Mouse (Mus musculus) heart, postnatal 4 days (tissue): ENCODE data around the gene Adgrd1. TPM values are rescaled to one million over a fixed set of nuclear protein-coding genes. Genes with fewer than 3 reads are reported as not detected.

ENCODE experiments used
- DNase-seq: peaks from one replicate; pipeline ENCODE4 v3.0.0; 2021
- total RNA-seq, 2 experiments: library from RNA; stranded (reverse); gene quantifications; 2 replicates each; pipeline ENCODE4 v1.2.3; 2021

Gene Adgrd1
- total RNA-seq, result 1 to 10 TPM; 6.2 to 6.5 TPM

DNA sequence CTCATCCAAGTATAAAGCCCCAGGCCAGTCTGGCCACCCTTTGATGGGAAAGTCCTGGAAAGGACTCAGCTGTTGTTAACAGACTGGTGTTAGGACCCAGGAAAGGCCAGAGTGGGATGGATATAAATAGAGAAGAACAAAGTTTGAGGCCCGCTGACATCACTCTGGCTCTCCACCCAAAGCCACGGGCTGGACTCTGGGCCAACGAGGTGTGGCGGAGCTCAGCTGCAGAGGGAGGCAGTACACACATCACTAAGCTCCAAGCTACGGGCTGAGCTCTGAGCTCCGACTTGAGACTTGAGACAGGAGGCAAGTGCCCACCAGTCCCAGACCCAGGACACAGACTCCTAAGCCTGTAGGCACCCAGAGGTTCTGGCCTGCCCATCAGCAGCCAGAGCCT, at the start of gene Adgrd1:
Gene Adgrd1 (plus strand): TSS at position 240 of the 400 bp plus-strand sequence.
- peak; percentile 79 for DNase-seq

DNA sequence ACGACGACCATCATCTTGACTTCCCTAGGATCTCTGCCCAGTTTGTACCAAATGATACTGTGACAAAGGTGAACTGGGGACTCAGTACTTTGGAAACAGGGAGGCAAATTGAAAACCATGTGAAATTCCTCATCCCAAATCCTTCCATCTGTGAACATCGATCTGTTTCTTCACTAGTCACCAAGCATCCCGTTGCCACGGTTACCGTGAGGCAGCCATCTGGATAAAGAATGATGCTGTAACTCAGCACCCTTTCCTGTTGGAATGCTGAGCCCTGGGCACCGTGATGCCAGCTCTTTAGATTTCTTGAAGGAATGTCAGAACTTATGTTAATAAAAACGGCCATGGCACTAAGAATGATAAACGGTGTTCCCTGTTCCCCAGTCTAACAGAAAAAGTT, 47.2 kb upstream of the Adgrd1 start:
- no peak for DNase-seq

DNA sequence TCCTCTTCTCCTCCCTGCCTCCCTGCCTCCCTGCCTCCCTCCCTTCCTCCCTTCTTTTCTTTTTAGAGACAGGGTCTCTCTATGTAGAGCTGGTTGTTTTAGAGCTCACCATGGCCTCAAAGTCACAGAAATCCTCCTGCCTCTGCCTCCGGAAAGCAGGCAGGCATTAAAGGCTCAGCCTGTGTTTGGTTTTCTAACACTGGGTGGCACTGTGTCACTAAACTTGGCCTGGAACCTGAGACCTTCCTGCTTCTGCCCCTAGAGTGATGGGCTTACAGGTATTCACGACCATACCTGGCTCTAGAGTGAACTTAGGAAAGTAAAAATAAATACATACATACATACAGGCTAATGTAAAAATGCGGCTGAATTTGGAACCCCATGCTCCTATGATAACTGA, 44.6 kb upstream of the Adgrd1 start:
- no peak for DNase-seq

DNA sequence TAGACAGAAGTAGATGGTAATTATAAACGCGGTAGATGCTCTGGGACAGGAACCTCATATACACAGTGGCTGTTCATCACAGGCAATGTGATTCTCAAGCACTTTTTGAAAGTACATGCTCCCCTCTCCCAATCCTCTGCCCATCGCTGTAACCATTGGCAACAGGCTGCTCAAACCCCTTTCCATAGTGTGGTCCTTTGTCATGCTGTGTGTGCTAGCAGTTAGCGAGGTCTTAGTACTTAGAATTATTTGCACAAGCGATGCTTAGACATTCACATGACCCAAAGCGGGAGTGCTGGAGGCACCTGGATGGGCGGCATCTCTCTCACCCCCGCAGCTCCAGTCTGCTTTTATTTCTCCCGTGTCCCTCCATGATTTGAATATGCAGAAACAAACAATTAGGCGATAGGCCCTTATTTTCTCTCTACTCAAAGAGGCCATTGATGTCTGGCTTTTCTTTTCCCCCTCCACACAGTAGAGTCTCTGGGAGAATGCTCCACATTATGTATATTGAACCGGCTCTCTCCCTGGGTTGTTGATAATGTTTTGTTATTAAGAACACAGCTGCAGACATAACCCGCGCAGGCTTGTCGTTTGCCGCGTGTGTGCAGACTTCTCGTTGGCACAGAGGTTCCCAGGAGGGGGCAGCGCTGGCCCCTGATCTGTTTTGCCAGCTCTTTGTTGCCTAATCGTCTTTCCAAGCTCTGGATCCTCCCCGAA, 43.8 kb upstream of the Adgrd1 start:
- DNase-seq, result no peak

DNA sequence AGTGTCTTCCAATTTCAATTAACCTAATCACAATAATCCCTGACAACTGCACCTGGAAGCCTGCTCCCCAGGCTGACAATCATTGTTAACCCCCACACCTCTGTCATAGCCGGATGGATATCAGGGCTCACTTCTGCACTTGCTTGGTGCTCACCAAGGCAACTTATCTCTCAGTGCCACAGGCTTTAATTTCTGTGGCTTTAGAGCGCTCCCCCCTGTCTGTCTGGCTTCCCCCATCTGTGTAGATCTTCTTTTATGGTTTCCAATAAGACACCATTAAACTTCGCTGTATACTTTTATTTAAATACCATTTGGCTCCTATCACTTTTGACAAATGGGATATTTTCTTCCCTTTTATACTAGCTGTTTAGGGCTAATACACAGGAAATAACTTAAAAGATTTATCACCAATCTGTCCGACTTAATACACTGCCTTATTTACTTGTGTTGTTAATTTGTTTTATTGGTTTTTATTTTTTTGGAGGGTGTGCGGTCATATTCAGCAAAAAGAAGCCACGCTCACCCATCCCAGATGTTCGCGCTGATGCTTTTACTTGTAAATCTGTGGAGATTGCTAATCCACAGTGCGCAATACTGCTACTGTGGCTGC, 41.8 kb upstream of the Adgrd1 start:
- DNase-seq, result no peak

DNA sequence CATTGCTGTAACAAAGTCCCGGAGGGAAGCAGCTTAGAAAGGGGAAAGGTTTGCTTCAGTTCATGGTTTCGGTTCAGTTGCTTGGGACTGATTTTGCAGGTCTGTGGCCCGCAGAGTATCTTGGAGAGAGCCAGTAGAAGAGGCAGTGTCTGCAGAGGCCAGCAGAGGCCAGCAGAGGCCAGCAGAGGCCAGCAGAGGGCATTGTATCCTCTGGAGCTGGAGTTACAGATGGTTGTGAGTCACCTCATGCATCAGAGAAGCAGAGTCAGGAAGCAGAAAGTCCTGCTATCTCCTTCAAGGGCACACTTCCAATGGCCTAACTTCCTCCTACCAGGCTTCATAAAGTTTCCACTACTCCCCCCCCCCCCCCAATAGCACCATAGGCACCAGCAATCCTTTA, 37.4 kb upstream of the Adgrd1 start:
- no peak for DNase-seq

DNA sequence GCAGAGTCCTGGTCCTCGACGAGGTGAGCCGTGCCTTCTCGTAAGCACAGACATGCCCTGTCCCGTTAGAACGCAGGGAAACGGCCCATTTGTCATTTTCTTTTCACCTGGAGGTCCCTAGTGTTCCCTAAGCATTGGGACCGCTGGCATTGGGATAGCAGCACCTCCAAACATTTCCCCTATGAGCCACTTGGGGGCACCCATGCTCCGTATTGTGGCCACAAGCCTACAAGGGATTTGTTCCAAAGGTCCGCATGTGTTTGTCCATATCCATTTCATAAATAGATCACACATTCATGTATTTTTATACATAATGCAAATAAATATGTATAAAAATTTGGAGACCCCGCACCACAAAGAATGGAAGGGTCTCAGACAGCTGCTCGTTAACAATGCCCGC, 35.0 kb upstream of the Adgrd1 start:
- DNase-seq, result peak; percentile 76

DNA sequence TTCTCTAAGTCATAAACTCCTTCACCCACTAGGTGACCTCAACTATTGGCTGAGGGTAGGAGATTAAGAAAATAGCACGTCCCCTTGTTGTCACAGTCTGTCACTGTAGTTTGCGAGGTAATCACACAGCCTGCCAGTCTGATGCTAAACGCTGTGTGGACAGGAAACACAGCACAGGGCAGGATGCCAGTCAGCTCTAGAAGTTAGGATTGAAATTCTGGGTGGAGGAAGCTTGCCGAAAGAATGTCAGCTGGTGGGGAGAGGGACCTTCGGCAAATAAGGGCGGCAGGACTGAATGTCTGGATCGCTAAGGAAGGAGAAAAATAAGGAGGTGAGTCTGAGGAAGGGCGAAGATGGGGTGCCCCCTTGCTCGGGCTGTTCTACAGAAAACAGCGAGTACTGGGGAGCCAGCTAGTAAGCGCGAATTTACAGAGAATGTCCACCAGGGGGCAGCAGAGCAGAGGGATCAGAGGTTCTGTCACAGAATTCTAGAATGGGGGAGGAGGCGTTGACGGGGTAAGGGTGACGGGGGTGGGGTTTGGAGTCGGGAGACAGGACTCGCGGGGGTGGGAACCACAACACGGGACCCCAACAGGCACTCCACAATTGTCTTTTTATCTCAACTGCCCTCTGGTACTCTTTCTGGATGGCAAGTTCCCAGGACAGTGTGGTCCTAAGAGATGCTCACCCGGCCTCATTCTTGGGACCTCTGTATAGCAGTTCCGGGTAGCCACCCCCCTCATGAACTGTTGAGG, 33.3 kb upstream of the Adgrd1 start:
- DNase-seq, result peak; percentile 86

DNA sequence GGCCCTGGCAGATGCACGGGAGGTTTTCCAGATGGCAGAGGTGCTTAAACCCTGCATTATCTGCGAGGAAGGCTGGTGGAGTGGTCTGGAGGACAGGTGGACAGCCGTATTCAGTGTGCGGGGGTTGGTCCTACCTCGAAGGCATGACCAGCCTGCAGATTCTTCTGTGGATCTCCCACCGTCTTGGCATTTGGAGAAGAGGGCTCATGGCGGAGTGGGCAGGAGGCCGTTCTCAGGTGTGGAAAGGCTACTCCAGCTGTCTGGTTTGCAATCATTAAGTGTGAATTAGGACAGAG, 32.8 kb upstream of the Adgrd1 start:
- DNase-seq, result no peak

DNA sequence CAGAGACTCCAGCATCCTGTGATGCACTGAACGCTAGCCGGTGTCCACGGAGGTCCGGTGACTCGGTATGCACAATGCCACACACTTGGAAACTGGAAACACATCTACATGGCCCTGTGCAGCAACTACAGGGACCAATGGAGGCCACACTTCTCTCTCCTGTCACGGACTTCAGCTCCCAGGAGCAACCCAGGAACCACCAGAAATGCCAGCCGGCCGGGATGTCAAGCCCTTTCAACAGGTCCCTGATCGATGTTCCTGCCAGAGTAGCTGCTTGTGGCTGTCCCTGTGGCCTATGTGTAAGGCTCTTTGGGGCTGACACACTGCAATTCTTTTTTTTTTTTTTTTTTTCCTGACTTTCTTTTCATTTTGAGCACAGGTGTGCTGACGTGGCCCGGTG, 32.4 kb upstream of the Adgrd1 start:
- no peak for DNase-seq

DNA sequence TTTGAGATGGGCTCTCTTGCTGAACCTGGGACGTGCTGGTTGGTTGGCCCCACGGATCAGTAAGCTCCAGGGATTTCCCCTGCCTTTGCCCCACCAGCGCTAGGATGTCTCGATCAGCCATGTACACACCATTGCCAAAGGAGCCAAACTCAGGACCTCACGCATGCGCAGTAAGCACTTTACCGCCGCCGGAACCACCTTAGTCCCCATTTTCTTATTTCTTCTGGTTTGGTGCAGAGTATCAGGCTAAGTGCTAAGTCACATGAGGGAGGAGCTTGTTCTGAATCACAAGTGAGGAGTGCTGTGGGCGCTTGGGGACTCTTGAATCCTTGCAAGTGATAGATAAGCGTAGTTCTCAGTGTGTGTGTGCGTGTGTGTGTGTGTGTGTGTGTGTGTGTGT, 31.2 kb upstream of the Adgrd1 start:
- no peak for DNase-seq

DNA sequence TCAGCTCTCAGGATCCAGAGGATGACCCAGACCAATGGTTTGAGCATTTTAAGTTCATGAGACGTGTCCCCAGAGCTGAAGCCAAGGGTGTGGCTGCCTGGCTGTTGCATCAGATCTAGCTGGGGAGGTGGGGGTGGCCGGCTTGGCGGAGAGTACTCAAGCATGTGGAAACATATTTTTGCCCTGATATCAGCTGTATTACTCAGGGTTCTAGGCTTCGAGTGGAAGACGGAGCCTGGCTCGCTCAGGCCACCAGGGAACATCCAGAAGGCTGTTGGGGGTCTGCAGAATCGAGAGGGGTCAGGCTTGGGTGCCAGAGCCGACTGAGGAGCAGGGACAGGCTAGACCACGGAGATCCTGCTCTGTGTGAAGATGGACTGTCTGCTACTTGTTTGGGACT, 30.6 kb upstream of the Adgrd1 start:
- peak; percentile 67 for DNase-seq

DNA sequence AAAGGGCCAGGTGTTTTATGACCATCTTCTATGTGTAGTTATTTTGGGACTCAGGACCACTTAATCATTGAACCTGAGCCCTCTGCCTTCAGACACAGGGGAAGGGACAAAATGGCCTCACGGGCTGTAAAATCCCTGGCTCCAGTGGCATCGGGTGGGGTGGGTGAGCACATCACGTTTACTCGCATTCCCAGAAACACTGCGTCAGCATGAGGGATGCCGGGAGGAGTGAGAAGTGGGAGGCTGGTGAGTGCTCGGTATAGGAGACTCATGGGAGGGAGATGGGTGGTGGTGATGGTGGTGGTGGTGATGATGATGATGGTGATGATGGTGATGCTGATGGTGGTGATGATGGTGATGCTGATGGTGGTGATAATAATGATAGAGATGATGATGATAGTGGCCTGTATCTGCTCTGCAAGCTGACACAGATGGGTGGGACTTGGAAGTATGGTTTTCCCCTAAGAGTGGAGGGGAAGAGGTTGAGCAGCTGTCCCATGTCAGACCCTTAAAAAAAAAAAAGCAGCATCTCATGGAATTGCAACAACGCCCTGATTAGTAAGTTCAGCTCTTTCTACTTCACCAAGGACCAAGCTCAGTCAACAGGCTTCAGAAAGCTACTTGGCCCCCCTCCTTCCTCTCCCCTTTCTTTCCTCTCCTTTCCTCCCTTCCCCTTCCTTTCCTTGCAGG, 29.9 kb upstream of the Adgrd1 start:
- peak; percentile 42 for DNase-seq

DNA sequence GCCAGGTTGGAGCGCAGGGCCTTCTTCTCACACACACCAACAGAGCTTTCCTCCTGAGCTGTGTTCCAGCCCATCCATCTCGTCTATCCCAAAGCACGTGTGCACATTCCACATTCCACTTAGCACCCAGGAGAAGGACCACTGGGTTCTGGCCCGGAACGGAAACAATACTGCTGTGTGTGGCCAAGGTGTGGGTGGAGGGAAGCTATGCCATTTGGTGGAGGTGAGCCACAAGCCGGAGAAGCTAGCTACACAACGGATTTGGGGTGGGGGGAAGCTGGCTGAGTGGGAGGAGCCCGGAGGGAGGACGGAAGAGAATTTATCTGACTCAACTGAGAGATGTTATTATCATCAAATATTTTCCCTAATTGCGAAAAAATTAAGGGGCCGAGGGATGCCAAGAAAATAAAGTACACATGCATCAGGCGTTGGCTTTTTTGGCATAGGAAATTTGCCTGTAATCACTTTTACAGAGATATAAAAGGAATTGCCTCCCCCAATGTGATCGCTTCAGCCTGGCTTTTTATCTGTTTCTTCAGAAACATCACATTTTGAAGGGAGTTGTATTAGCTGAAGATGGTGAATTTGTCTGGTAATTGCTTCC, 29.2 kb upstream of the Adgrd1 start:
- DNase-seq, result peak; percentile 22

DNA sequence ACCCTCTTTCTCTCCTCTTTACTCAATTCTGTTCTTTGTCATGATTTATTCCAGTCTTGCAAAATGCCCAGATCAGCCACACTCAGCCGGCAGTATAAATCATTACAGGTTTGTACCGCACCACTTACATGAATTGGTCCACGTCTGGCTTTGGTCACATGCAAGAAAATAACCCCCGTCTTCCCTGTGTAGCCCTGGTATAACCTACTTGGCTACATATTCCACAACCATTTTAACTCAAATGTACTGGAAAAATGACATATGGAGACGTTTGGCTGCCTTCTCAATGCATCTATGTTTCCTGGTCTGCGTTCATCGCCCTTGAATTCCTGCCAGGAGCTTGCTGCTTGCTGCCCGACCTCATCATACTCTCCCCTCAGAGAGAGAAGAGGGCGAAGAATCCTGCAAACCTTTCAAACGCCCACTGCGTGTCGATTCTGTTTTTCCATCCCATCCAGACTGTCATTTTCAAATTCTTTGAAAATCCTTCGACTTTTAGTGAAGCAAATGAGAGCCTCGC, 24.7 kb upstream of the Adgrd1 start:
- DNase-seq, result peak; percentile 13

DNA sequence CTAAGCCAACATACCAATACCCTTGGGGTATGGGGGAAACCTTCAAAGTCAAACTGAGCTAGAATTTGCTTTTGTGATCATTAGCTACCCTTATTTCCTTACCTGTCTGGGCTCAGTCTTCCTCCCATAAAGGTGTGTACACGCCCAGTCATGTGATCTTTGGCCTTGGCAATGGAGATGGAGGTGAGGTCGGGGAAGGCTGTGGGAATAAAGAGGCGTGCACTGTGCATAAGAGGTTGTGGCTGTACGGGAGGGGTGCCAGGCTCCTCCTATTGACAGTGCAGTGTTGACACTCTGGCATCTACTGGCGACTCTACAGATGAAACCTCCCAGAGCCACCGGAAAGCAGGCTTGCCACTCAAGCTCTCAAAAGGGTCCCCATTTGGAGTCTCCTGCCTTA, 23.1 kb upstream of the Adgrd1 start:
- no peak for DNase-seq

DNA sequence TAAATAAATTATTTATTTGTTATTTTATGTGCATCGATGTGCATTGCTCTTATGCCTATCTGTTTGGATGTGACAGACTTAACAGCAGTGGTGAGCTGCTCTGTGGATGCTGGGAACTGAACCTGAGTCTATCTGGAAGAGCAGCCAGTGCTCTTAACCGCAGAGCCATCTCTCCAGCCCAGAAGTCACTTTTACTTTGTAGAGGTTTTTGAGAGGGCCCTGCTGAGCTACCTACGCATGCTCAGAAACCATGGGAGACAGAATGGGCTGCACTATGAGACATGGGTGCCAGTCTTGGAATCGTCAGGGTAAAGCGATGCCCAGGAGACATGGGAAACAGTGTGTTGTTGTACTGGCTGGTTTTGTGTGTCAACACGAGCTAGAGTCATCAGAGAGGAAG, 20.5 kb upstream of the Adgrd1 start:
- DNase-seq, result no peak

DNA sequence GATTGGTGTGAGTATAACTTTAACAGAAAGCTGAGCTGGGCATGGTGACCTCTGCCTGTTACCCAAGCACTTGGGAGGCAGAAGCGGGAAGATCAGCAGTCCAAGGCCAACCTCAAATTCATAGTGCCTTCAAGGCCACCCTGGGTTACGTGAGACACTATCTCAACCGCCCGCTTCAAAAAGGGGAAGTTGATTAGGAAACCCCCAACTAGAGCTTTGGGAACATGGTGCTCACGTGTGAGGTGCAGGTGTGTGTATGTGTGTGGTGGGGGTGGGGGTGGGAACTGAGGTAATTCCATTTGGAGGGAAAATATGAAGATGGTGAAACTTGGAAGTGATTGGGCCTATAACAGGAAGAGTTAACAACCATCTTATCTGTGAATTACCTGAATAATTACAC, 19.3 kb upstream of the Adgrd1 start:
- DNase-seq, result no peak

DNA sequence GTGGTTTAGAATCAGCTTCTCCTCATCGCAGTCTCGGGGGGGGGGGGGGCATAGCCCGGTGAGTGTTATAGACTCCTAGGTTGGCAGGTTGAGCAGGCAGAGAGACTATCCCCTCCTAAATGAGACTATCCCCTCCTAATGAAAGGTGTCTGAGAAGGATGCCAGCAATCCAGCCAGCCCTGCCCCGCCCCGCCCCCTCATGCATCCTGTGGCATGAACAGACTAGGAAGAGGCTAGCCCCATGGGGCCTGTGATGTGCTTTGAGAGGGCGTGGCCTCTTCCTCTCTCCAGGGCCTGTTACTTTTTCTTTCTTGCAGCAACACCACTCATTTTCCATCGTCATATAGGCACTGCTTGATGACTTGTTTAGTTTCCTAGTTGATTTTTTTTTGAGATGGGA, 15.0 kb upstream of the Adgrd1 start:
- DNase-seq, result no peak

DNA sequence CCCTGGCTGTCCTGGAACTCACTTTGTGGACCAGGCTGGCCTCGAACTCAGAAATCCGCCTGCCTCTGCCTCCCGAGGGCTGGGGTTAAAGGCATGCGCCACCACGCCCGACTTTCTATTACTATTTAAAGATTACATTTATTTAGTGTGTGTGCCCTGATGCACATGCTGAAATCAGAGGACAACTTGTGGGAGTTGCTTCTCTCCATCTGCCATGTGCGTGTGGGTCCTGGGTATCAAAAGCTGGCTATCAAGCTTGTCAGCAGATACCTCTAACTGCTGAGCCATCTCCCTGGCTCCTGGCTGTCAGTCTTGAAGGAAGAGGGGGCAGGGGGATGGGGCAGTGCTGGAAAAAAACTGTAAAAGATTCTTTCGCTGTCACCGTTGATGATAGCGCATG, 11.4 kb upstream of the Adgrd1 start:
- DNase-seq, result no peak

DNA sequence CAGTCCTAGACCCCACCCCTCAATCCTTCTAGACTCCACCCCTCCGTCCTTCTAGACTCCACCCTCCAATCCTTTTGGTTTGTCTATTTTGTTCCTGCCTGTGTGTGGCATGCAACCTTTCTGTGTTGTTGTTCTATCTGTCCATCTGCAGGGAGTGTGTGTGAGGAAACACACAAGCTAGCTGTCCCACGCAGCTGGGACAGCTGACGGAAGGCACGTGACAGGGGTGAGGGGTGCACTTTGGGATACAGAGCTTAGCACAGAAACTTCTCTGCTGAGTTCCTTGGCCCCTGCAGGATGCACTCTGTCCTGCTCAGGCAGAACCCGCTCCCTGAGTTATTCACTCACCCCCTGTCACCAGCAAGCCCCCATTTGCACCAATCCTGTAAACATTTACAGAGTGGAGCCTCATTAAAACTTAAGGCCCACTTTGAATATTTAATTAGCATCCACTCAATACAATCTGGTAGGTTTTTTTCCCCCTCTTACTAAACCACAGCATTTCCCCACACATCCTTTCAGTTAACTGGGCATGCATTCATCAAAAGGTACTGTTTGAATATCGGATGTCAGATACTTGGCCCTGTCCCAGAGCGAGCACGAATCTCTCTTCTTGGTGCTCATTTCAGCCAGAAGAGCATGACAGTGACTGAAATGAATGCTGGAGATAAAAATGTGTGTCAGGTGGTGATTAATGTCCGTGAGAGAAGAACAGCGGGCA, 4.0 kb upstream of the Adgrd1 start:
- DNase-seq, result no peak

DNA sequence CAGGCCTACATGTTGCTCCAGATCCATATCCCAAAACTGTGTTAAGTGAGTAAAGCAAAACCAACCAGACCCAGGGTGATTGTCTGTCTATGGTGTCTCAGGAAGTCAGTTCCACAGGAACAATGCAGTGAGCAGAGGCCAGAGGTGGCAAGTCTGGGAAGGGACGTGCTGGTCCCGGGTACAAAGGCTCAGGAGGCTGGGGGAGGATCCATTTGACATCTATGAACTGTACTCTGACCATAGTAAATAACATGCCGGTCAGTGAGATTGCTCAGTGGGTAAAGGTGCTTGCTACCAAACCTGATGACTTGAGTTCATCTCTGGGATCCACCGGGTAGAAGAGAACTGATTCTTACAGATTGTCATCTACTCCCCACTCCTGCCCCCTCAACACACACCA, 3.4 kb upstream of the Adgrd1 start:
- no peak for DNase-seq
